Mouse (Mus musculus) olfactory bulb, adult 2 months (tissue): ENCODE data around the gene Zfp467. TPM values are rescaled to one million over a fixed set of nuclear protein-coding genes. Genes with fewer than 3 reads are reported as not detected.

ENCODE experiments used
- H3K27ac ChIP-seq: fragments of 200-500 bp; 2 replicates; pipeline ENCODE4 v1.5.1; 2012; ENCODE audit warnings: low read depth, low read length; ENCODE audit not compliant: insufficient read depth
- H3K4me1 ChIP-seq: fragments of 200-500 bp; 2 replicates; pipeline ENCODE4 v1.6.1; 2012; ENCODE audit warnings: low read length; ENCODE audit not compliant: control insufficient read depth, insufficient read depth
- H3K4me3 ChIP-seq: fragments of 200-500 bp; 2 replicates; pipeline ENCODE4 v1.5.1; 2012; ENCODE audit warnings: mild to moderate bottlenecking, low read depth, low read length, moderate library complexity; ENCODE audit not compliant: insufficient read depth
- CTCF ChIP-seq: fragments of 200-500 bp; IDR thresholded peaks from 2 replicates; pipeline ENCODE4 v1.5.1; 2012; ENCODE audit warnings: low read depth, mild to moderate bottlenecking, low read length, moderate library complexity; ENCODE audit not compliant: insufficient read depth
- POLR2A ChIP-seq: fragments of 200-500 bp; IDR thresholded peaks from 2 replicates; pipeline ENCODE4 v1.6.1; 2012; ENCODE audit warnings: mild to moderate bottlenecking, low read depth, low read length, moderate library complexity; ENCODE audit not compliant: insufficient read depth
- WGBS: fragments of 180-500 bp; shearing (Covaris S2); methylation state at CpG from one replicate; pipeline ENCODE4 v1.1.7; 2018; 5-methylcytosine and 5-hydroxymethylcytosine counted together
- polyA plus RNA-seq: library from polyadenylated mRNA; stranded (reverse); fragments of >200 nt; gene quantifications from 2 replicates; pipeline ENCODE4 v1.2.4, GENCODE M21; 2012; ENCODE audit warnings: low replicate concordance; ENCODE audit not compliant: missing spikeins, insufficient read depth, insufficient read length

Gene Zfp467
- polyA plus RNA-seq, 1 experiment = not detected

GRCm38 (mm10) chr6:48416486-48416885 is 29.1 kb downstream of the Zfp467 start:
- Histone ChIP-seq H3K4me3 (no peak overlapping the region), H3K4me1 (peaks cover 4% of the 10 kb centered on the region), H3K27ac (no peak overlapping the region)
- WGBS = 71% methylated on average over 2 of the region's 2 CpGs
- TF ChIP-seq POLR2A = no peak

GRCm38 (mm10) chr6:48415636-48416035 is 30.0 kb downstream of the Zfp467 start:
- TF ChIP-seq POLR2A (no peak), CTCF (no peak)
- WGBS = 91% methylated on average over 7 of the region's 7 CpGs

GRCm38 (mm10) chr6:48414886-48415285 is 30.7 kb downstream of the Zfp467 start:
- Histone ChIP-seq H3K4me1 (no peaks in the 10 kb centered on the region), H3K27ac (no peak overlapping the region), H3K4me3 (no peak overlapping the region)
- no peak for TF ChIP-seq POLR2A
- TF ChIP-seq CTCF = no peak
- 94% methylated on average over 1 of the region's 1 CpGs for WGBS

More at GRCm38 (mm10) chr6:48415636-48416035, 30.0 kb downstream of the Zfp467 start:
- H3K4me3 ChIP-seq = no peak overlapping the region
- peaks cover 4% of the 10 kb centered on the region for H3K4me1 ChIP-seq
- H3K27ac ChIP-seq = no peak overlapping the region

DNA sequence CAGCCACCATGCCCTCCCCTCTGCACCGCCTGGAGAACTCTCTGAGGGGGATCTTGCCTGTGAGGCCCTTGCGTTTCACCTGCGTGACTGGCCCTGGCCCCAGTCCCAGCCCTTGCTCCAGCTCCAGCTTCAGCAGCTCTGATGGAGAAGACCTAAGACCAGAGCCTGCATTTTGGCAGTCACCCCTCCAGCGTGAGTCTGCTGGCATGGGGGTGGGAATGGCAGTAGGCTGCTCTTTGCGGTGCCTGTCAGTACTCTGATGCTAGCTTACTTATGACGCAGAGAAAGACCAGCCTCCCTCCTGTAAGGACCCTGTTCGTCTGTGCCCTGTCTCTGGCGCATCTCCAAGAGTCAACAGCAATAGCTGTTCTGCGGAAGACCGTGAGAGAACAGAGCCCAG is 32.5 kb downstream of the Zfp467 start:
- no peak for TF ChIP-seq CTCF
- no peak for TF ChIP-seq POLR2A
- Histone ChIP-seq H3K27ac (no peak overlapping the region), H3K4me3 (no peak overlapping the region), H3K4me1 (no peaks in the 10 kb centered on the region)
- 53% methylated on average over 10 of the region's 10 CpGs for WGBS

GRCm38 (mm10) chr6:48412662-48413061 is 33.0 kb downstream of the Zfp467 start:
- H3K4me1 ChIP-seq = no peaks in the 10 kb centered on the region
- 84% methylated on average over 3 of the region's 3 CpGs for WGBS
- H3K4me3 ChIP-seq = no peak overlapping the region
- H3K27ac ChIP-seq = no peak overlapping the region
- no peak for TF ChIP-seq CTCF
- TF ChIP-seq POLR2A = no peak

DNA sequence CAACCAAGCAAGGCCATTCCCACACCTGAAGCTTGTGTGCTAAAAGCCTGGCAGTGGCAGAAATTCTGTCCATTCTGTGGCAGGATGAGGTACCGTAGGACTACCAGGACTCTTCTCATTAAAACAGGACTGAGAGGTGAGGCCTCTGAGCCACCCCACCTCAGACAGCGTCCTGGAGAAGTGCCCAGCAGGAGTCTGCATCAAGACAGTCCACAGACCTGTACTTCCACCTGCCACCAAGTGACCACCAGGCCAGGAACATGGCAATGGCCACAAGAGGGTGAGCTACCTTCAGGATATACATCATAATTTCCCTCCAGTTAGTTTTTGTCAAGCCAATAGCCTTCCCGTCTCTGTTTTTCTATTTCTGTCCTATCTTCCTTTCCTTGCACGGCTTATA is 33.5 kb downstream of the Zfp467 start:
- 80% methylated on average over 4 of the region's 4 CpGs for WGBS
- Histone ChIP-seq H3K4me1 (no peaks in the 10 kb centered on the region), H3K4me3 (no peak overlapping the region), H3K27ac (no peak overlapping the region)
- TF ChIP-seq POLR2A = no peak
- no peak for TF ChIP-seq CTCF

DNA sequence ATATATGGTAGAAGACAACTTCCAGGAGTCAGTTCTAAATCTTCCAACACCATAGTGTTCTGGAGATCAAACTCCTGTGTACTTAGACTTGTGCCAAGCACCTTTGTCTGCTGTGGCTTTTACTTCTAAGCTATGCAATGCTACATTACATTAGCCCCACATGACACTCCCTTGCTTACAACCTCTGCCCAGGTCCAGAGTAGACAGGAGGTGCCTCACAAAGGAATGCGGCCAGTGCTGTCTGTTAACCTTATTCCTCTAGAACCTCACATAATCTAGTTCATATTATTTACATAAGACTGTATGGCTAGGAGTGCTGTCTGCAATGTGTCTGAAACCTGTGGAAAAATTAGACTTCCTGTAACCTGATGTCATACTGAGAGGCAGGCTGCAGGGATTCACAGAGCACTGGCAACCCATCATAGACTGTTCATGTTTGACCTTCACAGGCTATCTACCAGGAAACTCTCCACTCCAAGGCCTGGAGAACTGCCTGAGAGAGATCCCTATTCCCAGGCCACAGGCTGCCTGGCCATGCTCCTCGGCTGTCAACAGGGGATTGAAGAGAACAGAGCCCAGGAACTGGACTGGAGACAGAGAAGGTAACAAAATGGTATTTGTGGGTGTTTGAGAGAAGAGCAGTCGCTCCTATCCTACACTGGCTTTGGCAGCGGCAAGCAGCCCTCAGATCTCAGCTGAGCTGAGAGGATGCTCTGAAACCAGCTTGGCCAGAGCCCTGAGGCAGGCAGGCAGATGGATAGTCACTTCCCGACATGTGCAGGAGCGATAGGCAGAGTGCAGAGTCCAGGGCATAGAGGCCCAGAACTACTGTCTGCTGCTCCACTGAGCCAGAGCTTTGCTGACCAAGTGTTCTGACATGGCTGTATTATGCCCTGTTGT is 34.2 kb downstream of the Zfp467 start:
- H3K27ac ChIP-seq = no peak overlapping the region
- WGBS = 96% methylated on average over 6 of the region's 6 CpGs
- TF ChIP-seq CTCF (no peak), POLR2A (no peak)
- no peaks in the 10 kb centered on the region for H3K4me1 ChIP-seq
- H3K4me3 ChIP-seq = no peak overlapping the region

GRCm38 (mm10) chr6:48410551-48410950 is 35.1 kb downstream of the Zfp467 start:
- Histone ChIP-seq H3K4me3 (no peak overlapping the region), H3K27ac (no peak overlapping the region), H3K4me1 (no peaks in the 10 kb centered on the region)
- 62% methylated on average over 3 of the region's 3 CpGs for WGBS
- TF ChIP-seq CTCF (no peak), POLR2A (no peak)

GRCm38 (mm10) chr6:48409726-48410343 is 35.8 kb downstream of the Zfp467 start:
- Histone ChIP-seq H3K4me3 (no peak overlapping the region), H3K4me1 (peaks cover 4% of the 10 kb centered on the region; the same call in 1 of the 2 replicates), H3K27ac (no peak overlapping the region)
- TF ChIP-seq CTCF = no peak
- TF ChIP-seq POLR2A = no peak
- WGBS = 96% methylated on average over 4 of the region's 4 CpGs
